Mouse (Mus musculus) C2C12 (cell line): ENCODE measurements around the gene BC030499.

Experiments used
- CEBPB ChIP-seq: IDR thresholded peaks from one replicate; pipeline ENCODE4 v1.6.1; 2011; ENCODE audit warnings: low read depth, mild to moderate bottlenecking, control low read depth, moderate library complexity
- CTCF ChIP-seq: IDR thresholded peaks from one replicate; pipeline ENCODE4 v1.5.1; 2011; ENCODE audit not compliant: control insufficient read depth, insufficient read depth, insufficient read length
- FOSL1 ChIP-seq: IDR thresholded peaks from one replicate; pipeline ENCODE4 v1.8.0; 2011; ENCODE audit warnings: mild to moderate bottlenecking, low read length; ENCODE audit not compliant: poor library complexity, insufficient read depth, severe bottlenecking
- MAX ChIP-seq: IDR thresholded peaks from one replicate; pipeline ENCODE4 v1.6.1; 2011; ENCODE audit warnings: mild to moderate bottlenecking, control low read depth
- MYOD1 ChIP-seq: IDR thresholded peaks from one replicate; pipeline ENCODE4 v1.6.1; 2011; ENCODE audit warnings: low read depth; ENCODE audit not compliant: control insufficient read depth, insufficient read length
- MYOG ChIP-seq: IDR thresholded peaks from one replicate; pipeline ENCODE4 v1.6.1; 2011; ENCODE audit not compliant: control insufficient read depth, insufficient read length; ENCODE audit errors: extremely low read depth
- USF1 ChIP-seq: IDR thresholded peaks from one replicate; pipeline ENCODE4 v1.6.1; 2011; ENCODE audit warnings: low read depth, mild to moderate bottlenecking, control low read depth, moderate library complexity

DNA sequence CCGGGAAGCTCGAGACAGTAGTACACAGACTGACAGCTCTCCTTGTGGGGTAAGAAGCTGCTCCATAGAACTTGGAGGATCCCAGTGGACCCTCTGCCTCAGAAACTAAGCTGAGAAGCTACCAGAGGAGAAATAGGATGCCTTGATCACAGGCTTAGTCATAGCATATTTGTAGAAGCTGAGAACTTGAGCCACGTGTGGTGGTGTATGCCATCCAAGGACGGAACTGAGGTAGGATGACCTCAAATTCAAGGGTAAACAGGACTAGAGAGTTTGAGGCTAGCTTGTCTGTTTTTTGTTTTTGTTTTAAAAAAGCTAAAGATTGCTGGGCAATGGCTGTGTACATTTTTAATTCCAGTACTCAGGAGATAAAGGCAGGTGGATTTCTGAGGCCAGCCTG lies 14.6 kb downstream of the BC030499 start:
- TF ChIP-seq CTCF = no peak
- TF ChIP-seq MYOG = no peak
- TF ChIP-seq MAX = no peak
- TF ChIP-seq CEBPB = no peak
- no peak for TF ChIP-seq MYOD1
- no peak for TF ChIP-seq FOSL1
- no peak for TF ChIP-seq USF1
